Mouse (Mus musculus): ENCODE data around the gene Cav1. TPM values are rescaled to one million over a fixed set of nuclear protein-coding genes. Genes with fewer than 3 reads are reported as not detected.
A peak's percentile ranks its signal among the peaks of the same experiment; 100 is the strongest.

The Cav1 gene
- polyA plus RNA-seq, 1 experiment, result 21.6 TPM

GRCm38 (mm10) chr6:17307461-17308115 is 1.5 kb downstream of the Cav1 start:
- Histone ChIP-seq H3K27me3 (ENCODE audit: control insufficient read depth, insufficient read depth, low read length) (no peaks in the 10 kb centered on the region), H3K36me3 (ENCODE audit: control insufficient read depth, insufficient read depth, low read length) (no peaks in the 10 kb centered on the region), H3K4me1 (ENCODE audit: control insufficient read depth, insufficient read depth, low read length) (no peaks in the 10 kb centered on the region; the same call in 1 of the 2 replicates), H3K4me3 (ENCODE audit: control insufficient read depth, low read depth, low read length) (peak overlapping the region; percentile 68), H3K27ac (ENCODE audit: control insufficient read depth, insufficient read depth, low read depth, low read length) (peak overlapping the region; percentile 46; the same call in 1 of the 2 replicates)
- no peak for TF ChIP-seq POLR2A (IDR thresholded peaks at IDR 0.05; ENCODE audit: control insufficient read depth, low read depth, low read length)
- TF ChIP-seq CTCF (IDR thresholded peaks at IDR 0.05; ENCODE audit: control insufficient read depth, insufficient read depth, insufficient replicate concordance, low read depth, low read length), result no peak

DNA sequence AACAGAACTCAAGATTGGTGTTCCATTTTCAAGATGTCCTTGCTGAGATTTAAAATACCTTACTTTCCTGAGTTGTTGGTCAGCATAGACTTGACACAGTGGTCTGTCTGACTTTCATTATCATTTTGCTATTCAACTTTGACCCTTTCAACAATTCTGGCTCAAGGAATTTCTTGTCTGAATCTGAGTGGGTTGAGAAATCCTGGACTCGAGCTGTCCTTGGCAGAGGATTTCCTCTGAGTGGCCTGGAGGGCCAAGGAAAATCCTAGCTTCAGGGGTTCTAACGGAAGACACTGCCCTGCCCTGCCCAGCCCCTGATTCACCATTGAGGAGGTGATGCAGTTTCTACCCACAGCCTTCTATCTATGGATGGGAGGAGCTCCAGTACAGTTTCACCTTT is 2.5 kb downstream of the Cav1 start:
- Histone ChIP-seq H3K4me3 (ENCODE audit: control insufficient read depth, low read depth, low read length) (no peak overlapping the region), H3K36me3 (ENCODE audit: control insufficient read depth, insufficient read depth, low read length) (no peaks in the 10 kb centered on the region), H3K4me1 (ENCODE audit: control insufficient read depth, insufficient read depth, low read length) (no peaks in the 10 kb centered on the region; the same call in 1 of the 2 replicates), H3K27ac (ENCODE audit: control insufficient read depth, insufficient read depth, low read depth, low read length) (no peak overlapping the region), H3K27me3 (ENCODE audit: control insufficient read depth, insufficient read depth, low read length) (no peaks in the 10 kb centered on the region)
- TF ChIP-seq CTCF (IDR thresholded peaks at IDR 0.05; ENCODE audit: control insufficient read depth, insufficient read depth, insufficient replicate concordance, low read depth, low read length), result no peak
- no peak for TF ChIP-seq POLR2A (IDR thresholded peaks at IDR 0.05; ENCODE audit: control insufficient read depth, low read depth, low read length)

- Histone ChIP-seq H3K4me3 (ENCODE audit: control insufficient read depth, low read depth, low read length) (no peak overlapping the region), H3K4me1 (ENCODE audit: control insufficient read depth, insufficient read depth, low read length) (no peaks in the 10 kb centered on the region; the same call in 1 of the 2 replicates), H3K27ac (ENCODE audit: control insufficient read depth, insufficient read depth, low read depth, low read length) (no peak overlapping the region), H3K27me3 (ENCODE audit: control insufficient read depth, insufficient read depth, low read length) (no peaks in the 10 kb centered on the region), H3K36me3 (ENCODE audit: control insufficient read depth, insufficient read depth, low read length) (no peaks in the 10 kb centered on the region)
- no peak for TF ChIP-seq CTCF (IDR thresholded peaks at IDR 0.05; ENCODE audit: control insufficient read depth, insufficient read depth, insufficient replicate concordance, low read depth, low read length)
- TF ChIP-seq POLR2A (IDR thresholded peaks at IDR 0.05; ENCODE audit: control insufficient read depth, low read depth, low read length), result no peak
These were observed 3.1 kb downstream of the Cav1 start for GRCm38 (mm10) chr6:17309260-17309659.

GRCm38 (mm10) chr6:17314241-17314640 is 8.1 kb downstream of the Cav1 start:
- Histone ChIP-seq H3K4me1 (ENCODE audit: control insufficient read depth, insufficient read depth, low read length) (peaks cover 3% of the 10 kb centered on the region; the same call in 1 of the 2 replicates), H3K27ac (ENCODE audit: control insufficient read depth, insufficient read depth, low read depth, low read length) (no peak overlapping the region), H3K27me3 (ENCODE audit: control insufficient read depth, insufficient read depth, low read length) (no peaks in the 10 kb centered on the region), H3K36me3 (ENCODE audit: control insufficient read depth, insufficient read depth, low read length) (no peaks in the 10 kb centered on the region), H3K4me3 (ENCODE audit: control insufficient read depth, low read depth, low read length) (no peak overlapping the region)
- TF ChIP-seq CTCF (IDR thresholded peaks at IDR 0.05; ENCODE audit: control insufficient read depth, insufficient read depth, insufficient replicate concordance, low read depth, low read length), result no peak

DNA sequence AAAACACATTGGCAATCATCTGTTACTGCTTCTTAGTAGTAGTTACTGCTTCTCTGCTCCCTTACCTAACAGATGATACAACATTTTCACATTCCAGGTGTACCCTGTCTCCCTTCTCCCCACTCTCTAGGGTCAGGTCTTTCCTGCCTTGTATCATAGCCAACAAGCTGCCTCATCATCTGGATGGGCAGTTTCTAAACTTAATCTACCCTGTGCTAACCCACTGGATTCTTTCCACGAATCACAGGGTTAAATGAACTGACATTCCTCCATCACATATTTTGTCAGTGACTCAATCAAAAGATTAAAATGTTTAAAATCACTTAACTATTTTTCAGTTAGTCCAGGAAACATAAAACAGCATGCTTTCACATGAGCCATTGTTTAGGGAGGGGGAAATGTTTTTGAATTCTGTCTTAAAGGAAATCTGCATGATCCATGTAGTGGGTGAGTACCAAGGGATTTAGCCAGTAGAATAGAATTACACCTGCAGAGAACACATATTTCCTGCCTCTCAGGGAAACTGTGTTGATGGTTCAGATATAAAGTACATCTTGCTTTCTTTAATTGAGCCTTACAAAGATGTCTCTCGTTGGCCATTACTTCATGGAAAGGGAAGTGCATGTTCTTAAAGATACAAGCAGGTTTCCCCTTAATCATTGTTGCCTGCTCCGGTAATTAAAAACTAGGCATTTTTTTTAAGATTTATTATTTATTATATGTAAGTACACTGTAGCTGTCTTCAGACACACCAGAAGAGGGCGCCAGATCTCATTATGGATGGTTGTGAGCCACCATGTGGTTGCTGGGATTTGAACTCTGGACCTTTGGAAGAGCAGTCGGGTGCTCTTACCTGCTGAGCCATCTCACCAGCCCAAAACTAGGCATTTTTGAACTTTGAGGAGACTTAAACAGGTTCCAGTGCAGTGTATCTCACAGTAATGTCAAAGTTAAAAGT is 8.8 kb downstream of the Cav1 start:
- H3K27me3 ChIP-seq (ENCODE audit: control insufficient read depth, insufficient read depth, low read length), result no peaks in the 10 kb centered on the region
- no peaks in the 10 kb centered on the region for H3K36me3 ChIP-seq (ENCODE audit: control insufficient read depth, insufficient read depth, low read length)
- H3K4me3 ChIP-seq (ENCODE audit: control insufficient read depth, low read depth, low read length), result no peak overlapping the region
- peaks cover 3% of the 10 kb centered on the region; the same call in 1 of the 2 replicates for H3K4me1 ChIP-seq (ENCODE audit: control insufficient read depth, insufficient read depth, low read length)
- H3K27ac ChIP-seq (ENCODE audit: control insufficient read depth, insufficient read depth, low read depth, low read length), result no peak overlapping the region
- TF ChIP-seq CTCF (IDR thresholded peaks at IDR 0.05; ENCODE audit: control insufficient read depth, insufficient read depth, insufficient replicate concordance, low read depth, low read length) (no peak), POLR2A (IDR thresholded peaks at IDR 0.05; ENCODE audit: control insufficient read depth, low read depth, low read length) (no peak)

DNA sequence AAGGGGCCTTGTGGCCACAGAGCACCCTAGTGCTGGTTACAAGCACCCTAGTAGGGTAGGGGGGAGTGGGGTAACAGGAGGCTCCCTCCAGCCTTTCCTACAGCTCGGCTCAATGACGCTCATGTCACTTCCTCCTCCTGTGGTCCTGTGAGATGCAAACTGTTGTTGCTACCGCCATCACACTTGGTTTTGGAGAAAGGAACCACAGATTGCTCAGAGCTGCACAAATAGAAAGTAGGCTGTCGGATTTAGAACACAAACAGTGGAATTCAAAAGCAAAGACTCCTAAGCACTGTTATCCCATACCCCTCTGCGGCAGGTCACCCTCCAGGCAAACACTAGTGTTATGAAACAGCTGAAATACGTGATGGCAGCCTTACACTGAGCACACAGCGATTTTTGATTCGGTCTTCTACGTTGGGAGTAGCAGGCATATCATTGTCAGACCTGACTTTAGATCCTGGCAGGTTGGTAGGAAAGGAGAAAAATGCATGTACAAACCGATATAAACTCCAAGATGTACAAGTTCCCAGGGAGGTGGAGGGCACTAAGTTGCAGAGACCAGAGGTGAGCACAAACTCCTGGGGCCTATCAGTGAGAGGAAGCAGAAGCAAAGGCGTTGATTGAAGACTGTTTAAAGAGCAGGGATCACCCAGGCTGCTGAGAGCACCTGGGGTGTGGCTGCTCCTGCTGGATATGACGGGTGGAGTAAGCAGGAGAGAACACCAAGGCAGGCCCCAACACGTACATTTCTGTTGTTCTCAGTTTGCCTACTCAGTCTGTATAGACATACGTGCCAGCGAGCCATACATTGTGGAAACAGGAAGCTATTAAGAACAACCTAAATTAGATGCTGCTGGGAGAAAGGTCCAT is 10.4 kb downstream of the Cav1 start:
- Histone ChIP-seq H3K36me3 (ENCODE audit: control insufficient read depth, insufficient read depth, low read length) (no peaks in the 10 kb centered on the region), H3K27me3 (ENCODE audit: control insufficient read depth, insufficient read depth, low read length) (no peaks in the 10 kb centered on the region), H3K27ac (ENCODE audit: control insufficient read depth, insufficient read depth, low read depth, low read length) (no peak overlapping the region), H3K4me1 (ENCODE audit: control insufficient read depth, insufficient read depth, low read length) (peaks cover 3% of the 10 kb centered on the region; the same call in 1 of the 2 replicates), H3K4me3 (ENCODE audit: control insufficient read depth, low read depth, low read length) (no peak overlapping the region)
- TF ChIP-seq POLR2A (IDR thresholded peaks at IDR 0.05; ENCODE audit: control insufficient read depth, low read depth, low read length) (no peak), CTCF (IDR thresholded peaks at IDR 0.05; ENCODE audit: control insufficient read depth, insufficient read depth, insufficient replicate concordance, low read depth, low read length) (no peak)

Measured in testis, adult 2 months (tissue).